Mouse (Mus musculus): ENCODE data around the gene AL607142.1.

AL607142.1 gene

DNA sequence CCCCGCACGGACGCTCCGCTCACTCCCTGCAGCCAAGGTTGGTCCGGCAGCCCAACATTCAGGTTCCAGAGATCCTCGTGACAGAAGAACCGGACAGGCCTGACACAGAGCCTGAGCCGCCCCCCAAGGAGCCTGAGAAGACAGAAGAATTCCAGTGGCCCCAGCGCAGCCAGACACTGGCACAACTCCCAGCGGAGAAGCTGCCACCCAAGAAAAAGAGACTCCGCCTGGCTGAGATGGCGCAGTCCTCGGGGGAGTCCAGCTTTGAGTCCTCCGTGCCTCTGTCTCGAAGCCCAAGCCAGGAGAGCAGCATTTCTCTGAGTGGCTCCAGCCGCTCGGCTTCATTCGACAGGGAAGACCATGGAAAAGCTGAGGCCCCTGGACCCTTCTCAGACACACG, 32.1 kb downstream of the AL607142.1 start:
- no peak for DNase-seq (ENCODE audit: low read depth, low spot score)

DNA sequence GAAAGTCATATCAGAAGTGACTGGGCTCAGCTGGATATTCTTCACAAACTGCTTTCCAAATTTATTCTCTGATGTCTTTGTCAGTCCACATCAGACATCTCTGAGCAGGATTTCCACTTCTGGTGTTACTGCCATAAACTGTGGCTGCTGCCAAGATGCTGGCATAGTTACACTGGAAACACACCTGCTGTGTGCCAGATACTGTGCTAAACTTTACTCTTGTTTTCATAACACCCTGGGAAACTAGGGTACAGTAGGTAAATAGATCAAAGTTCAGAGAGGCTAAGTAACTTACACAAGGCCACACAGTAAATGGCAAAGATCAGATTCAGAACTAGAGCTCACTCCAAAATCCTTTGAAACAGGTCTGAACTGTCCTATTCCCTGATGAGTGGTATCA, 36.4 kb downstream of the AL607142.1 start:
- no peak for DNase-seq (ENCODE audit: low read depth, low spot score)

DNA sequence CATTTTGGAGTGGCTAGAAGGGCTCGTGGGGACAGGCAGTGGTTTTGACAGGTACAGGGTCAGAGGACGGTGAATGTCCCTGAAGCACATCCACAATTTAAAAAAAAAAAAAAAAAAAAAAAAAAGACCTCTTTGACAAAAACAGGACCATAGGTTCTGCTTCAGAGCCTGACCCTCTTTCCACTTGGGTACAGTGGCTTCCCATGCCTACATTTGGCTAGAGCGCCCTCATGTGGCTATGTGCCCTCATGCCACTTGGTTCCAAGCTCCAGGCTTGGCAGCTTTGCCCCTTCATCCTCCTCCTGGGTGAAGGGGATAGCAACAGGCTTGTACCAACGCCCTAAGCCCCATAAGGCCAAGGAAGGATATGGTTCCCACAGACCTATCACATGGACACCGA, 39.8 kb downstream of the AL607142.1 start:
- DNase-seq (ENCODE audit: low read depth, low spot score): peak; percentile 74

DNA sequence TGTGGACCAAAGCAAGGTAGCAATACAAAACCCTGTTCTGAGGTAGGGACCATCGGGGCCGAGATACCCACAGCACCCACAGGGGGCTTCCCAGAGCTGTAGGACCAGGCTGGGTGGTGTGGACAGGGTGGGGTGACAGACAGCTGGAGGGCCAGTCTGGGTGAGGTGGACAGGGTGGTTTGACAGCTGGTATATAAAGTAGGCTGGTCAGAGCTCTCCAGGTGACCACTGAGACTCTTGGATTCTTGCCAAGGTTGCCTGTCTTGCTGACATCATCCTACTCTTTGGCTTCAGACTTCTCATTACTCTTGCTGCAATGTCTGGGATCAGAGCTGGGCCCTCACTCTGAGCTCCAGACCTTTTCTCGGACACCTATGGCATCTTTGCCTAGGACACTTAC, 41.6 kb downstream of the AL607142.1 start:
- no peak for DNase-seq (ENCODE audit: low read depth, low spot score)

DNA sequence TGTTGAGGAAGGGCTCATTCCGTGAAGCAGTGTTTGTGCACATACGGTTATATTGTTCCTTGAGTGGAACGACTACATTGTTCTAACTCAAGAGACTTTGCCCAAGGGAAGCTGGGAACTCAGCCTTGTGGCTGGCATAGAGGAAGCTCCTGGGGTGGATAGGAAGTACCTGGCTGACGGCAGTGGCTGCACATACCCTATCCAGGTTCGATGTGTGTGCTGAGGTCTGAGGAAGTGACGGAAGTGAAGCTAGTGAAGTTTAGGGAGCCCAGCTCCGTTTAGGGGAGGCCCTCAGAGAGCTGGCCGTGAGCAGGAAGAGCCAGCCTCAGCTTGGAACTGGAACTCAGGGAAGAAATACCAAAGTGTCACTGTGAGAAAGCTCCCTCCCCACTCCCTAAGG, 43.0 kb downstream of the AL607142.1 start:
- no peak for DNase-seq (ENCODE audit: low read depth, low spot score)

DNA sequence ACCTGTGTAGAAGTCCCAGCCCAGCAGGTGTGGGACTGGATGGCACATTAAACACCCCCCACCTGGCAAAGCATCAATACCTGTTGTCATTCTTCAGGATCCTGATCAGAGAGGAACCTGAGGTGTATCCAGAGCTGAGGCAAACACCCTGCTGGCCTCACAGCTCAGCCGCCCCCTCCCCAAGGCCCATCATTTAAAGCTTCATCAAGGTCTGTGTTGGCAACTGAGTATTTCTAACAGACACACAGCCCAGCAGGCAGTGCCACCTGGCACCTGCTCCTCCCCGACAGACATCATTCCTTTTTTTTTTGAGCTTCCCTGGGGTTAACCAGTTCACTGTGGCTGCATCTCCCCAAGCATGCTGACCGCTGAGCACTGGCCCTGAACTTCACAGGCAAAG, 50.7 kb downstream of the AL607142.1 start:
- no peak for DNase-seq (ENCODE audit: low read depth, low spot score)

DNA sequence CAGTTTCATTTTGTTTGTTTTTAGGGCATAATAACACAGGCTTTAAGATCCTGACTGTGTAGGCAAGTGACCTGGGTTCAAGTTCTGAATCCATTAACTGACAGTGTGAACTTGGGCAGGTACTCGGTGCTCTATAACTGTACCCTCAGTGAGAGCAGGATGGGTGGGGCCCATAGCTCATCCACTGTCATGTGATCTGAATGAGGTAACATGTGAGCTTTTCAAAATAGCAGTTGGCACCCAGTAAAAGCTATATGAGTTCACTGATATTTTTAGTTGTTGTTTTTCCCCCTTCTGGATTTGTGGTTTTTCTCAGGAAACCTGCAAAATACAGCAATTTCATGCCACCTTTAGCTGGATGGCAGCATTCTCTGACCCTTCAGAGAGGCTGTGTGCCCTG, 51.5 kb downstream of the AL607142.1 start:
- DNase-seq (ENCODE audit: low read depth, low spot score): peak; percentile 15

DNA sequence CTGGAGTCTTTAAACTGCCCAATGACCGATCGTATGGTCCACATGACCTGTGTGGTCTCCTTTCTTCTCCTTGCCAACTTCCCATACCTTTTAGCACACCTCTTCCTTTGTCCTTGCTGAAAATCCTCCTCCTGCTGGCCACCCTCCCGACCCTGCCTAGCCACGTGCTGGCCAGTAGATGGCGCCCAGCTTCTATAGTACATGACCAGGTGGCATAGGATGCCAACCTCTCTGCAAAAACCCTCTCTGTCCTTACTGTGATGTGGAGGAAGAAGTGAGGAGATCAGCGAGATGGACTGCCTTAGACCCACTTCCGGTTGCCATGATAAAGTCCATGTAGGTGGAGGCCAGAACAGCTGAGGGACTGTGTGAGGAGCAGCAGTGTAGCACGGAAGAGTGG, 55.5 kb downstream of the AL607142.1 start:
- peak; percentile 67 for DNase-seq (ENCODE audit: low read depth, low spot score)

DNA sequence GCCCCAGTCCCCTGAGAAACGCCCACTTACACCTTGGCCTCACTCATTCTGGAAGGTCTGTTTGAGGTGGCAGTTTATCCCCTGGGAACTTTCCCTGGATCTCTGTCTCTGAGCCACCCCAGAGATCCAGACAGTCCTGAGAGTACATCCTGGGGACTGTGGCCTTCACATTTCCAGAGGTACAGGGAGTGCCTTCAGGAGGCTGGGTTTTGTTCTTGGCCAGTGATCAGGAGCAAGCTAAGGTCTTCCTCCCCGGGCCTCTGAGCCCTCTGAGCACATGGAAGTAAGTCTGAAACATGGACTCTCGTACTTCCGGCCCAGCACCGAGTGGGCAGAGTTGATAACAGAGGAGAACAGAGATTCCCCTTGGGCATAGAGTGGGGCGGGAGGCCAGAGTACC, 59.9 kb downstream of the AL607142.1 start:
- no peak for DNase-seq (ENCODE audit: low read depth, low spot score)

DNA sequence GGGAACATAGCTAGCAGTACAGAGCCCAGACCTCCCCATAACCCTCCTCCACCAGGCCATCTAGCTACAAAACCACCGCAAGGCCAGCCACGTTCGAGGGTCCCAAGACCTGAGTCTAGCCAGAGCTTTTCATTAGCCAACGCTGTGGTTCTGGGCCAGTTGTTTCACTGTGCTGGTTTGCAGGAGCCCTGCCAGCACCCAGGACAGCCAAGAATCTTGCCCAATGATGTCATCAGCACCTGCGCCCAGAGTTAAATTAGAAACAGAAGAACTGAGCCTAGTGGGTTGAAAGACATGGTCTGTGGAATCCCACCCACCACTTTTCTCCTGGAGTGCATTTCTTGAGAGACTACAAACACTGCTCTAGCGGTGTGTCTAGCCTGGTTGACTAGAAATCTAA, 61.3 kb downstream of the AL607142.1 start:
- DNase-seq (ENCODE audit: low read depth, low spot score): no peak

DNA sequence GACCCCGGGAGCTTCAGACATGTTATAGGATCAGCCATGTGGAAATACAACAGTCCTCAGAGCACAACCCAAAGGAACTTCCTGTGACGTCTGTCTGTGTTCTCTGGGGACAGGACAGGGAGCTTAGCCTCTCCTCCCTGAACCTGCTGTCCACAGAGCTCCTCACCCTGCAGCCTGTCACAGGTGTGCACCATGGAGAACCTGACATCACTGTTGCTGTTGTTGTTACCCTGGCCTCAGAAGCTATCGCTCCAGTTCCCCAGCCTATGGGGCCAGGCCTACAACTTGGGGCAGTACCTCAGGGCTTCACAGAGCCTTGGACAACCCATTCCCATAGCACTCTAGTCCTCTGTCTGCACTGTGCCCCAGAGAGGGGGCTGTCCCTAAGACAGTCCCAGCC, 62.5 kb downstream of the AL607142.1 start:
- DNase-seq (ENCODE audit: low read depth, low spot score): no peak

DNA sequence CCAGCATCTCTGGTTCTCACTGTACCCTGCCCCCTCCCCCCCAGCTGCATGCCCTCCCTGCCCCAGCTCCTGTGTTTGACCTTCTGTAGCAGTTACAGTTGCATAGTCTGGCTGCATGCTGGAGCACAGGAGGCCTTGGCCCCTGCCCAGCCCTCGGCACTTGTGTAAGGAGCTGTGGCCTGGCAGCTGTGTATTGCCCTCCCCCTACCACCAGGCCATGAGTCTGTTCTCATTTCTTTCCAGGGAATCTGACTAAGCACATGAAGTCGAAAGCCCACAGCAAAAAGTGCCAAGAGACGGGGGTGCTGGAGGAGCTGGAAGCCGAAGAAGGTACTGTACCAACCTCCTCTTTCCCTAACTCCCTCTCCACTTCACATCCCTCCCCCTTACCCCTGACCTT, 63.2 kb downstream of the AL607142.1 start:
- DNase-seq (ENCODE audit: low read depth, low spot score): no peak

DNA sequence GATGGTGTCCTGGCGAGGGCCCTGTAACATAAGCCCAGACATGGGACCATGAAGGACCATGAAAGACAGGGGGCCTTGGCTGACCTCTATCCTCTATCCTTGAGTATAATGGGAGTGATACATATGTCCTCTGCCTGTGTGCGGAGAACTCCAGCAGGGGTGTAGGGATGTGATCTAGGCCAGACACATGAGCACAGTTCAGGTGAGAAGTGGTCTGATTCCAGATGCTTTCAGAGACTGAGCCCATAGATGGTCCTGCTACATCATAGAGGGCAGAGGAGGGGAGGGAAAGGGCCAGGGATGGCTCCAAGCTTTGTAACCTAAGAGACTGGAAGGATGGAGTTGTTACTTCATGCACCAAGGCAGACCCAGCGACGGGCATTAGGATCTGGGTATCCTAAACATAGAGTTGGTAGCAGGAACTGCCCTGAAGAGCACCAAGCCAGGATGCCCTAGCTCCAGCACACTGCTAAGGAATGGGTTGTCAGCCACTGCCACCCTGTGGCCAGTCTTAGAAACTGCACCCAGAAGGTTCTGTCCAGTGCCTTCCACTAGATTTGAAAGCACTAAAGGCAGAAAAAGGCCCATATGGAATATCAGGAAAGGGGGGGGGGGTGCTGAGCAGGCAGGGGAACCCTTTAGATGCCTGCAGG, 64.6 kb downstream of the AL607142.1 start:
- DNase-seq (ENCODE audit: low read depth, low spot score): peak; percentile 71

DNA sequence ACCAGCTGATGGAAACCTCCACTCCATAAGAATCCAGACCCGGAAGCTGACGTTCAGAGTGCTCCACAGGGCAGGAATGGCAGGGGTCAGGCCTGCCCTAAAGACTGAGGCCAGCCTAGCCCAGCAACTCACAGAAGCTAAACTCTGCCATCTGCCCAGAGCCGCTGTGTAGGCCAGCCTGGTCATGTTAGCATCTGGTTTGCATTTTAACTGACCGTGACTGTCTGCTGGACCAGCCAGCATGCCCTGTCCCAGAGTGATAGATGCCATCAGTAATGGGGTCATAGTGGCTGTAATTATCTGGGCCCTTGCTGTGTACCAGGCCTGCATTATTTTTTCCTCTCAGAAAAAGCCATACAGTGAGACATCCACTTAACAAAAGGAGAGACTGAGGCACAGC, 66.1 kb downstream of the AL607142.1 start:
- DNase-seq (ENCODE audit: low read depth, low spot score): no peak

DNA sequence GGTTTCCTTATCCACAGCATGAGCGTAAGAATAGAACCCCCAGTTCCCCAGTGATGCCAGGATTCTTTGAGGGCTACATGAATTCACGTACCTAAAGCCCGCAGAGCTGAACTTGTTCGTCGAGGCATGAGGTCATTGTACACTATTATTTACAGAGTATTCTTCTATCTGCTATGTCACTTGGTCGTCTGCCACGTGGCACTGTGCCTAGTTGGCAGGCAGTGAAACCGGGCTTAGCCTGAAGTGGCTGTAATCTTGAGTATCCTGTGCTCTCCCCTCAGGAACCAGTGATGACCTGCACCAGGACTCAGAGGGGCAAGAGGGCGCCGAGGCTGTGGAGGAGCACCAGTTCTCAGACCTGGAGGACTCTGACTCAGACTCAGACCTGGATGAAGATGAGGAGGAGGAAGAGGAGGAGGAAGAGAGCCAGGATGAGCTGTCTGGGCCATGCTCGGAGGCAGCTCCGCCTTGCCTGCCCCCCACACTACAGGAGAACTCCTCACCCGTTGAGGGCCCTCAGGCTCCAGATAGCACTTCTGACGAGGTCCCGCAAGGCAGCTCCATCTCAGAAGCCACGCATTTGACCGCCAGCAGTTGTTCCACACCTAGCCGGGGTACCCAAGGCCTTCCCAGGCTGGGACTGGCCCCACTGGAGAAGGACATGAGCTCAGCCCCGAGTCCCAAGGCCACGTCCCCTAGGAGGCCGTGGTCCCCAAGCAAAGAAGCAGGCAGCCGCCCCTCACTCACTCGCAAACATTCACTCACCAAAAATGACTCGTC, 66.8 kb downstream of the AL607142.1 start:
- DNase-seq (ENCODE audit: low read depth, low spot score): no peak

DNA sequence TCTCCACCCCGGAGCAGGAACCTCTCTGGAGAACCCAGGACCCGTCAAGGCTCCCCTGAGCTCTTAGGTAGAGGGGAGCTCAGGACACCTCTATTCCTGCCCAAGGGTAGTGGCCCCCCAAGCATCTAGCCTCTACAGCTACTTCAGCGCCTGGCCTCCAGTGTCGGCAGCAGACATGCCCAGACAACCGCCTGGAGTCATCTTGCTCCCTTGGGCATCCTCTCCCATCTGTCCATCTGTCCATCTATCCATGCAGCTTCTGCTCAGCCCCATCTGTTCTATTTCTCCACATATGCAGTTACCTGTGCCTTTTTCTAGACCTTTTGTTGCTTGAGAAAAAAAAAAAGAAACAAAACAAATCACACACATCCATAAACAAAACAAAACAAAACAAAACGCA, 69.4 kb downstream of the AL607142.1 start:
- no peak for DNase-seq (ENCODE audit: low read depth, low spot score)

DNA sequence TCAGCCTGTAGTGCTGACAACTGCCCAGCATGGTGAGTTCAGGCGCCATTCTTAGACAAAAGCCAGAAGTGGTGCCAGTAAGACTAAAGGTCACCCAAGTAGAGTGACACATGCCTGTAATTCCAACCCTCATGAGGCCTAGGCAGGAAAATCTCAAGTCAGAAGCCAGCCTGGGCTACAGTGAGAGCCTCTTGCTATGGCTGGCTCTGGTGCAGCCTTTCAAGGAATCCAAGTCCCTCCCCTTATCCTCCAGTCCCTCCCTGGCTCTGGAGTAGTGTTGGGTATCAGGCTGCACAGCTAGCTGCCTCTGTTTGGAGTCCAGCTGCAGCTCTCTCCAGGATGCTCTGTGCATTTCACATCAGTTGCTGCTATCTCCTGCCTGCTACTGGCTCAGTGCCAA, 77.0 kb downstream of the AL607142.1 start:
- no peak for DNase-seq (ENCODE audit: low read depth, low spot score)

DNA sequence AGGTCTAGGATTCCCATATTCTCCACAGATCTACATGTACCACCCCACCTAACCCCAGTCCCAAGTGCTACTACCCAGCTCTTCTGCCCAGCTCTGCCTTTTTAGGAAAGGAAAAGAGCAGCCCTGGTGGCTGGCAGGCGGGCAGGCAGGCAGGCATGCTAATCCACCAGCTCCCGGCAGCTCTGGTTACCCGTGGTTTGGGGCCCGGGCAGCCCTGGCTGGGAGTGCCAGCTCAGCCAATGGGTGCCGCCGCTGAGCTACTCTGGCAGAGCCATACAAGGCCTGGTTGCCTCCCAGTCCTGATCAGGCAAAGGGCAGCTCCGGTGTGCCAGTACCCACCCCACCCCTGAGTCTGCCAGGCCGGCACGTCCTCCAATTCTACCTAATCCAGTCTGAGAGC, 78.1 kb downstream of the AL607142.1 start:
- no peak for DNase-seq (ENCODE audit: low read depth, low spot score)
